Mouse (Mus musculus): ENCODE measurements at regions not wholly inside any gene's neighbourhood (a gene's known extent, or its start where the extent isn't known, plus 50 kb on each side); places are given as distances from the start of the nearest gene placed in this dataset.

- WGBS (ENCODE audit: insufficient replicate concordance) = 92% methylated on average over 5 of the region's 5 CpGs
- no peak overlapping the region for H3K27ac ChIP-seq (ENCODE audit: low read depth)
- H3K9ac ChIP-seq (replicated peaks) = no peak overlapping the region
- ATAC-seq = no peak
- TF ChIP-seq CTCF (IDR thresholded peaks at IDR 0.05; ENCODE audit: low read depth) = no peak
- H3K4me2 ChIP-seq (ENCODE audit: low read depth, low read length) = no peak overlapping the region
- no peak overlapping the region for H3K4me3 ChIP-seq (ENCODE audit: low read depth, low read length)
- no peaks in the 10 kb centered on the region for H3K27me3 ChIP-seq (ENCODE audit: insufficient read depth, low read length)
- no peaks in the 10 kb centered on the region for H3K9me3 ChIP-seq (ENCODE audit: low read length)
- H3K4me1 ChIP-seq (ENCODE audit: insufficient read depth) = peaks cover 13% of the 10 kb centered on the region
- DNase-seq = no peak
- H3K36me3 ChIP-seq (replicated peaks; ENCODE audit: insufficient read depth, low read length) = no peaks in the 10 kb centered on the region
Measured at GRCm38 (mm10) chr13:101910687-101911086, 142.7 kb upstream of the Pik3r1 start.

GRCm38 (mm10) chr13:101914132-101914531 lies 146.1 kb upstream of the Pik3r1 start:
- no peaks in the 10 kb centered on the region for H3K9me3 ChIP-seq (ENCODE audit: low read length)
- H3K4me3 ChIP-seq (ENCODE audit: low read depth, low read length) = no peak overlapping the region
- DNase-seq (no peak), ATAC-seq (no peak)
- no peaks in the 10 kb centered on the region for H3K27me3 ChIP-seq (ENCODE audit: insufficient read depth, low read length)
- H3K27ac ChIP-seq (ENCODE audit: low read depth) = peak overlapping the region; percentile 8; the same call in 1 of the 2 replicates
- H3K4me1 ChIP-seq (ENCODE audit: insufficient read depth) = peaks cover 13% of the 10 kb centered on the region
- no peak overlapping the region for H3K4me2 ChIP-seq (ENCODE audit: low read depth, low read length)
- WGBS (ENCODE audit: insufficient replicate concordance) = 61% methylated on average over 4 of the region's 4 CpGs
- H3K9ac ChIP-seq (replicated peaks) = no peak overlapping the region
- no peak for TF ChIP-seq EP300 (IDR thresholded peaks at IDR 0.05; ENCODE audit: low read depth)
- no peak for TF ChIP-seq CTCF (IDR thresholded peaks at IDR 0.05; ENCODE audit: low read depth)
- H3K36me3 ChIP-seq (replicated peaks; ENCODE audit: insufficient read depth, low read length) = no peaks in the 10 kb centered on the region

GRCm38 (mm10) chr13:101914691-101915541 lies 146.9 kb upstream of the Pik3r1 start:
- TF ChIP-seq CTCF (IDR thresholded peaks at IDR 0.05; ENCODE audit: low read depth) (no peak), EP300 (IDR thresholded peaks at IDR 0.05; ENCODE audit: low read depth) (no peak)
- ATAC-seq (no peak), DNase-seq (no peak)
- Histone ChIP-seq H3K27me3 (ENCODE audit: insufficient read depth, low read length) (no peaks in the 10 kb centered on the region), H3K36me3 (replicated peaks; ENCODE audit: insufficient read depth, low read length) (no peaks in the 10 kb centered on the region), H3K4me1 (ENCODE audit: insufficient read depth) (peaks cover 13% of the 10 kb centered on the region), H3K9me3 (ENCODE audit: low read length) (no peaks in the 10 kb centered on the region), H3K27ac (ENCODE audit: low read depth) (peak overlapping the region; percentile 73), H3K4me2 (ENCODE audit: low read depth, low read length) (no peak overlapping the region), H3K9ac (replicated peaks) (no peak overlapping the region), H3K4me3 (ENCODE audit: low read depth, low read length) (no peak overlapping the region)
- 34% methylated on average over 5 of the region's 5 CpGs for WGBS (ENCODE audit: insufficient replicate concordance)

GRCm38 (mm10) chr13:101915542-101915941 lies 147.5 kb upstream of the Pik3r1 start:
- DNase-seq = no peak
- Histone ChIP-seq H3K9me3 (ENCODE audit: low read length) (no peaks in the 10 kb centered on the region), H3K4me1 (ENCODE audit: insufficient read depth) (peaks cover 13% of the 10 kb centered on the region), H3K4me2 (ENCODE audit: low read depth, low read length) (0 out of 2 replicates have a peak overlapping the region, but pooled peaks have one; percentile 16), H3K27me3 (ENCODE audit: insufficient read depth, low read length) (no peaks in the 10 kb centered on the region), H3K36me3 (replicated peaks; ENCODE audit: insufficient read depth, low read length) (no peaks in the 10 kb centered on the region), H3K27ac (ENCODE audit: low read depth) (peak overlapping the region; percentile 73), H3K4me3 (ENCODE audit: low read depth, low read length) (no peak overlapping the region), H3K9ac (replicated peaks) (no peak overlapping the region)
- 63% methylated on average over 6 of the region's 6 CpGs for WGBS (ENCODE audit: insufficient replicate concordance)
- no peak for ATAC-seq
- TF ChIP-seq CTCF (IDR thresholded peaks at IDR 0.05; ENCODE audit: low read depth) = no peak
- no peak for TF ChIP-seq EP300 (IDR thresholded peaks at IDR 0.05; ENCODE audit: low read depth)

- Histone ChIP-seq H3K27ac (ENCODE audit: low read depth) (peak overlapping the region; percentile 73), H3K9ac (replicated peaks) (no peak overlapping the region), H3K36me3 (replicated peaks; ENCODE audit: insufficient read depth, low read length) (no peaks in the 10 kb centered on the region), H3K4me3 (ENCODE audit: low read depth, low read length) (no peak overlapping the region), H3K4me2 (ENCODE audit: low read depth, low read length) (0 out of 2 replicates have a peak overlapping the region, but pooled peaks have one; percentile 16), H3K27me3 (ENCODE audit: insufficient read depth, low read length) (no peaks in the 10 kb centered on the region), H3K4me1 (ENCODE audit: insufficient read depth) (peaks cover 13% of the 10 kb centered on the region), H3K9me3 (ENCODE audit: low read length) (no peaks in the 10 kb centered on the region)
- ATAC-seq (peak; percentile 92), DNase-seq (peak; percentile 22)
- 43% methylated on average over 6 of the region's 6 CpGs for WGBS (ENCODE audit: insufficient replicate concordance)
- TF ChIP-seq EP300 (IDR thresholded peaks at IDR 0.05; ENCODE audit: low read depth) (peak; percentile 47; the same call in 1 of the 2 replicates), CTCF (IDR thresholded peaks at IDR 0.05; ENCODE audit: low read depth) (peak; percentile 16; the same call in 1 of the 2 replicates)
Measured at GRCm38 (mm10) chr13:101915948-101916594, 148.1 kb upstream of the Pik3r1 start.

GRCm38 (mm10) chr13:101916876-101917275 lies 148.9 kb upstream of the Pik3r1 start:
- ATAC-seq = no peak
- DNase-seq = no peak
- H3K36me3 ChIP-seq (replicated peaks; ENCODE audit: insufficient read depth, low read length) = no peaks in the 10 kb centered on the region
- no peaks in the 10 kb centered on the region for H3K27me3 ChIP-seq (ENCODE audit: insufficient read depth, low read length)
- no peak overlapping the region for H3K4me3 ChIP-seq (ENCODE audit: low read depth, low read length)
- H3K4me2 ChIP-seq (ENCODE audit: low read depth, low read length) = no peak overlapping the region
- H3K4me1 ChIP-seq (ENCODE audit: insufficient read depth) = peaks cover 13% of the 10 kb centered on the region
- no peak overlapping the region for H3K9ac ChIP-seq (replicated peaks)
- WGBS (ENCODE audit: insufficient replicate concordance) = 77% methylated on average over 5 of the region's 5 CpGs
- TF ChIP-seq EP300 (IDR thresholded peaks at IDR 0.05; ENCODE audit: low read depth) (no peak), CTCF (IDR thresholded peaks at IDR 0.05; ENCODE audit: low read depth) (no peak)
- H3K27ac ChIP-seq (ENCODE audit: low read depth) = no peak overlapping the region
- H3K9me3 ChIP-seq (ENCODE audit: low read length) = no peaks in the 10 kb centered on the region

All from liver, postnatal 0 days (tissue).